23 mouse cellular contexts compared by ENCODE assay signal in genomic region chr1:190448263-190448662, GRCm38 (mm10).
DNase-seq lines count a peak whose midpoint lies in the region; ATAC-seq and TF ChIP-seq lines count a peak whose summit lies in the region.
"Had no signal": no experiment of that assay in that cellular context is flagged by ENCODE, and none has a peak within 500 bp of the region (broad histone marks: within the 10 kb centered on the region; RNA-seq: fewer than 3 reads in every experiment).

No protein-coding gene starts in this region.

- ATAC-seq in lung, embryonic 15.5 days (ENCODE audit: borderline replicate concordance, extremely low read depth, low FRiP score, low TSS enrichment), result peak; percentile 23; the same call in 1 of the 2 replicates
- 0 out of 2 replicates have a peak, but pooled peaks have one; percentile 43 for ATAC-seq in intestine, embryonic 14.5 days (replicated peaks; ENCODE audit: low FRiP score, low TSS enrichment, low read depth)
- no peak for ATAC-seq in heart, embryonic 11.5 days (replicated peaks; ENCODE audit: insufficient number of reproducible peaks, low FRiP score, low TSS enrichment)
- ATAC-seq: forebrain, embryonic 16.5 days; midbrain, embryonic 16.5 days had no signal

- DNase-seq in lung, adult 18-20 months, result no peak
- DNase-seq in ES-CJ7 (ENCODE audit: low read depth, low spot score), result peak; percentile 78
- no peak for DNase-seq in intestine, embryonic 14.5 days (ENCODE audit: low spot score)
- DNase-seq in left cerebral cortex, postnatal 25 days (ENCODE audit: low spot score in 2 of 2), result no peak
- DNase-seq: adrenal gland, postnatal 25 days; cerebellum, adult 18-20 months; cerebellum, postnatal 10 days; heart, adult 2 months; heart, postnatal 10 days; kidney, adult 8-10 months; kidney, postnatal 10 days; lung, postnatal 14 days; thymus, postnatal 14 days had no signal

- no peak for TF ChIP-seq CTCF in small intestine, adult 2 months (IDR thresholded peaks at IDR 0.05; ENCODE audit: extremely low read depth, insufficient read length, insufficient replicate concordance, low read depth, low read length)

- H3K4me2 ChIP-seq in lung, embryonic 15.5 days, result no peak overlapping the region
- H3K4me2 ChIP-seq in intestine, embryonic 14.5 days (ENCODE audit: low read length), result no peak overlapping the region
- no peak overlapping the region for H3K4me2 ChIP-seq in heart, embryonic 11.5 days
- H3K4me2 ChIP-seq: heart, embryonic 13.5 days; hindbrain, embryonic 14.5 days; limb, embryonic 13.5 days; liver, embryonic 11.5 days had no signal

- H3K9me3 ChIP-seq in lung, embryonic 15.5 days, result no peaks in the 10 kb centered on the region
- H3K9me3 ChIP-seq in intestine, embryonic 14.5 days (ENCODE audit: control insufficient read depth, low read length), result no peaks in the 10 kb centered on the region
- H3K9me3 ChIP-seq in heart, embryonic 11.5 days (replicated peaks; ENCODE audit: control insufficient read depth, low read length), result no peaks in the 10 kb centered on the region
- H3K9me3 ChIP-seq: heart, embryonic 13.5 days; limb, embryonic 13.5 days had no signal

- H3K27me3 ChIP-seq in lung, embryonic 15.5 days, result peaks cover 10% of the 10 kb centered on the region; the same call in 1 of the 2 replicates
- H3K27me3 ChIP-seq in intestine, embryonic 14.5 days (replicated peaks; ENCODE audit: control insufficient read depth, insufficient read depth, low read length), result 0 out of 2 replicates have a peak, but pooled peaks cover 3% of the 10 kb centered on the region
- no peaks in the 10 kb centered on the region for H3K27me3 ChIP-seq in small intestine, adult 2 months (ENCODE audit: control insufficient read depth, insufficient read depth, low read length)
- H3K27me3 ChIP-seq in heart, embryonic 11.5 days (ENCODE audit: control insufficient read depth, insufficient read depth, low read length), result peaks cover 13% of the 10 kb centered on the region

- intact Hi-C loops in left cerebral cortex, postnatal 25 days (cut with DNase I), result no loop called here

- no peak overlapping the region for H3K9ac ChIP-seq in lung, embryonic 15.5 days
- no peak overlapping the region for H3K9ac ChIP-seq in intestine, embryonic 14.5 days (ENCODE audit: low read length)
- no peak overlapping the region for H3K9ac ChIP-seq in heart, embryonic 11.5 days (ENCODE audit: low read depth, low read length)
- H3K9ac ChIP-seq: heart, embryonic 13.5 days; hindbrain, embryonic 14.5 days; limb, embryonic 13.5 days had no signal

- H3K4me3 ChIP-seq in lung, embryonic 15.5 days, result no peak overlapping the region
- H3K4me3 ChIP-seq in intestine, embryonic 14.5 days (ENCODE audit: low read depth, low read length), result no peak overlapping the region
- no peak overlapping the region for H3K4me3 ChIP-seq in small intestine, adult 2 months (ENCODE audit: low read depth, low read length)
- no peak overlapping the region for H3K4me3 ChIP-seq in heart, embryonic 11.5 days (ENCODE audit: low read depth, low read length)
- H3K4me3 ChIP-seq: erythroblast, embryonic 14.5 days; heart, adult 2 months; heart, embryonic 13.5 days; limb, embryonic 13.5 days had no signal

- no peak overlapping the region for H3K27ac ChIP-seq in lung, embryonic 15.5 days
- H3K27ac ChIP-seq in intestine, embryonic 14.5 days (ENCODE audit: low read depth), result no peak overlapping the region
- peak overlapping the region; percentile 34; the same call in 1 of the 2 replicates for H3K27ac ChIP-seq in small intestine, adult 2 months (ENCODE audit: insufficient read depth, low read depth, low read length)
- H3K27ac ChIP-seq in heart, embryonic 11.5 days (ENCODE audit: low read depth, low read length), result no peak overlapping the region
- H3K27ac ChIP-seq: heart, adult 2 months; heart, embryonic 13.5 days; hindbrain, embryonic 14.5 days; limb, embryonic 13.5 days had no signal

- WGBS in lung, embryonic 15.5 days, result 20% methylated on average over 8 of the region's 8 CpGs
- 24% methylated on average over 8 of the region's 8 CpGs for WGBS in intestine, embryonic 14.5 days
- WGBS in small intestine, adult 2 months, result 15% methylated on average over 8 of the region's 8 CpGs
- WGBS in heart, embryonic 11.5 days (ENCODE audit: insufficient replicate concordance), result 15% methylated on average over 8 of the region's 8 CpGs

- TF ChIP-seq POLR2A in small intestine, adult 2 months (IDR thresholded peaks at IDR 0.05; ENCODE audit: low read depth, low read length), result no peak

- 0 out of 2 replicates have a peak, but pooled peaks cover 3% of the 10 kb centered on the region for H3K4me1 ChIP-seq in lung, embryonic 15.5 days
- no peaks in the 10 kb centered on the region for H3K4me1 ChIP-seq in intestine, embryonic 14.5 days (replicated peaks; ENCODE audit: control insufficient read depth, insufficient read depth, low read length)
- H3K4me1 ChIP-seq in small intestine, adult 2 months (ENCODE audit: control insufficient read depth, insufficient read depth, insufficient read length, low read length), result peaks cover 10% of the 10 kb centered on the region; the same call in 1 of the 2 replicates
- 0 out of 2 replicates have a peak, but pooled peaks cover 3% of the 10 kb centered on the region for H3K4me1 ChIP-seq in heart, embryonic 11.5 days (ENCODE audit: control insufficient read depth, insufficient read depth, low read length)
- H3K4me1 ChIP-seq: heart, embryonic 13.5 days; limb, embryonic 13.5 days had no signal

- no peaks in the 10 kb centered on the region for H3K36me3 ChIP-seq in lung, embryonic 15.5 days
- no peaks in the 10 kb centered on the region for H3K36me3 ChIP-seq in intestine, embryonic 14.5 days (ENCODE audit: control insufficient read depth, insufficient read depth, low read length)
- no peaks in the 10 kb centered on the region for H3K36me3 ChIP-seq in small intestine, adult 2 months (ENCODE audit: control insufficient read depth, insufficient read depth, low read length)
- H3K36me3 ChIP-seq in heart, embryonic 11.5 days (ENCODE audit: control insufficient read depth, insufficient read depth, low read length), result no peaks in the 10 kb centered on the region
- H3K36me3 ChIP-seq: heart, embryonic 13.5 days; limb, embryonic 13.5 days had no signal
